Mouse (Mus musculus): ENCODE data around the gene C9. TPM values are rescaled to one million over a fixed set of nuclear protein-coding genes. Genes with fewer than 3 reads are reported as not detected.
A peak's percentile ranks its signal among the peaks of the same experiment; 100 is the strongest.

The C9 gene
- total and polyA plus RNA-seq, 3 experiments: 1.6 TPM; not detected in 2

DNA sequence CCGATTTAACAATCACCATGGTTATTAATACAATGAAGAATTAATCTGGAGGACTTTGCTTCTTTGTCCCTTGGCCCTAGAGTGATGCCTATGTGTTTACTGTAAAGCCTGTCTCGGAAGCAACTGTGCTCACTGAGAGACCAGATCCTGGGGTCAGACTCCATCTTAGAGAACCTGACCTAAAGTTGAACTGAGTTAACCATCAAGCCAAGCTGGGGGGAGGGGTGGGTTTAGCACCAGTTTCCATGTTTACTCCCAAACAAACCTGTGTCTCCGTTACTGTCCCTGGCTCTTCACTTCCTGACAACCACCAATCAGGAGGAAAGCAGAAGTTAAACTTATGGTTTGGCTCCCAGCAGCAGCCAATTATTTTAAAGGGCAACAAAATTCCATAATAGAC lies 38.4 kb downstream of the C9 start:
- DNase-seq: no peak

GRCm38 (mm10) chr15:6492386-6492785 lies 47.3 kb downstream of the C9 start:
- DNase-seq: peak; percentile 17

- no peak for DNase-seq
Measured at GRCm38 (mm10) chr15:6498396-6499070, 53.4 kb downstream of the C9 start.

DNA sequence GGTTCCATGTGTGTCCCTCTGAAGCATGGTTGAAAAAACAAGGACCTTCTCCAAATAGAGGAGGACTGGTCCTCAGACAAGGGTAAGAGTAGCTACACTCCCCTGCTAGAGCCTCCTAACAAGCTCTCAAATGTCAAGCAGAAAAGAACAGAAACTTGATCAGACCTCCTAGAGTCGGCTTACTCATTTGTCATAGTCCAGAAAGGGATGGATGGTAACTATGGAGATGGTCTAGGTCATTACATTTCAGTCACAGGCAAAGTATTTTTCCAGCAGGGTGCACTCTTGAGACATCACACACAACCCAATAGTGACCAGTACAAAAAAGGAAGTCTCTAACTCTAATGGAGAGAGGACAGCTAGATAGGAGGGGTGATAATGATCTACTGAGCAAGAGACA lies 55.7 kb downstream of the C9 start:
- peak; percentile 46 for DNase-seq

GRCm38 (mm10) chr15:6517525-6517924 lies 72.4 kb downstream of the C9 start:
- DNase-seq: no peak

DNA sequence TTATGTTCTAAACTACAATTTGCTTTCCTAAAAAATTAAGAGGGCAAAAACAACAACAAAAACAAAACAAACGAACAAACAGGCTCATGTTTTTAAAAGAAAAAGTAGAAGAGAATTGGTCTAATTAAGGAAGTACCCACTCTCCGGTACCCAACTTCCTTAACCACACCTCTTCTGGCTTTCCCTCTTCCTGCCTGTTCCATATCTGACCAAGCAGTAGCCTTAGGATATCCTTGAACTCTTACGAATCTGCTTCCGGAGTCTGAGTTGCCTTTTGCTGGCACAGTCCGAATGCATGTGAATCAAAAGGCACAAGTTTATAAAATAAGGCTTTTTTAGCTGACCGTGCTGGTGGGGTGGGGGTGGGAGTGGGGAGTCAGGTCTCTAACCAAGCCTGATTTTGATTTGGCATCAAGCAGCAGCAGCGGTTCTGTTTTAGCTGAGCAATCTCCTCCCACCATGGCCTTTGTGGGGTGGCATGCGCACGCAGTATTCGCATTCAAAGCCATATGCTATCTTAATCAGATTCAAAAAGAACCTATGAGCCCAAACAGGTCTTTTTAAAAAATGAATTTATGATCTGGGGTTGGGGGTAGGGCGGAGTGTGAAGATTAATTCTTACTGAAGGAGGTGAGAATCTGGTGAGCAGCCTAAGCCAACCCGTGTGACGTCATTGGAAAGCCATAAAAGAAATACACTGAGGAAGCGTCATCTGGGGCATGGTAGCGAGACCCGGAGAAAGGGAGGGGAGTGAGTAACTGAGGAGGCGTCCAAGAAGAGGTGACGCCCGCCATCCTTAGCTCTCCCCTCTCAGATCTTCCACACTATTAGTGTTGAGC lies 74.5 kb downstream of the C9 start:
- no peak for DNase-seq

GRCm38 (mm10) chr15:6520505-6521155 lies 75.5 kb downstream of the C9 start:
- no peak for DNase-seq

DNA sequence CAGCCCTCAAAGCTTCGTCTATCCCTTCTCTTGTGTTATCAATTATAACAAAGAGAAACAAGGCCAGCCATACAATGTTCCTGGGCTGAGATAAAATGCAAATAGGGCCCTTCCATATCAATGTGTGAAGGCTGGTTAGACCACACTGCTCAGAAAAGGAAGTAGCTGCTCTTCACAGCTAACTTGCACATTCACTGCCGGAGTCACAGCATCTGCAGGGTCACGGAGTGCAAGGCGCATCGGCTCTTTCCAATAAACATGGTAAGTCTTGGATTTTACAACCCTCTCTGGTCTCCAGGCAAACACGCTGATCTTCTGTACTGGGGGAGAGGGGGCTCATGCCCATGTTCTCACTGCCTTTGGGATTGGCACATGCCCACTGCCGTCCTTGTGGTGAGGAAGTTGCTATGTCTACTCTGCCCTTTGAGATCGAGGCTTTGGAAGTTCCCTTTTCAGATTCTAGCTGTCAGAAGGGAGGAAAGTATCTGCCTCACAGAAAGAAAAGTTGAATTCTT lies 77.6 kb downstream of the C9 start, which contains the start of gene Fyb:
TSS of gene Fyb (plus strand) at position 201 of the 515 bp plus-strand sequence.
- DNase-seq: no peak

- DNase-seq: no peak
Measured at GRCm38 (mm10) chr15:6524801-6525200, 79.7 kb downstream of the C9 start.

GRCm38 (mm10) chr15:6525386-6525785 lies 80.3 kb downstream of the C9 start:
- DNase-seq: no peak

DNA sequence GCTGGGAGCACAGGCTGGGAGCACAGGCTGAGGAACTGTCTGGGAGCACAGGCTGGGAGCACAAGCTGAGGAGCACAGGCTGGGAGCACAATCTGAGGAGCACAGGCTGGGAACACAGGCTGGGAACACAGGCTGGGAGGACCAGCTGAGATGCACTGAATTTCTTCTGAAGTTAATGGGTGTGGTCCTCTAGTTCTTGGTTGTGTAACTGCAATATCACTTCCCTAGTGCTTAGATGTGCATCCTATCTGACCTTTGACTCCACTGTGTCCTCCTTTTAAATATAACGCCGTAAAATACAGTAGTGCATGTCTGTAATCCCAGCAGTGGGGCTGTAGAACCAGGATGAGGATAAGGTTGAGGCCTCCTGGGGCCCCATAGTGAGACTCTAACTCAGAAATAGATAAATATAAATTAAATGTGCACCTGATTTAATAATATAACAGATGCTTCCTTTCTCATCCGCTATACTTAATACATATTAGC lies 88.8 kb downstream of the C9 start:
- no peak for DNase-seq

DNA sequence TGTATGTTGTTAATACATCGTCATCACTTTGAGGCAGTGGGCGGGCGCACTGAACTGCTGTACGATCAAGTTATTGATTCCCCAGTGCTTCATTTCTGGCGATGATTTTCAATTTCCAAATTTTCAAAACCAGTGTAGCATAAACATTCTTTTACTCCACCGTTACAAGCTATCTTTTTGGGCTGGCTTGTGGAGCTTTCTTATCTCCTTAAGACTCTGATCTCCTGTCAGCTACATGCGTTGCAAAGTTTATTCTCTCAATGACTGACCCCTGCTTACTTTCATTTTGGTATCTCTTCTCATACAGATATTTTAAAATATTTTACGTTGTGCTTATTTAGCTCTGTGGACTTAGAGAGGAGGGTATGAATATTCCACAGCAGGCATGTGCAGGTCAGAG lies 89.5 kb downstream of the C9 start:
- DNase-seq: no peak

- DNase-seq: peak; percentile 40
Measured at GRCm38 (mm10) chr15:6539639-6540338, 94.7 kb downstream of the C9 start.

Other genes with a start within 250 kb of the C9 start
- gene Dab2, start 145.5 kb upstream of the C9 start, total RNA-seq (2021): 100 to 1,000 TPM; 358 to 479 TPM
- gene Dab2, start 145.5 kb upstream of the C9 start, polyA plus RNA-seq (2012; rRNA removed): 127 and 180 TPM in 2 replicates
- gene Fyb, start 77.5 kb downstream of the C9 start, total RNA-seq (2021): 10 to 100 TPM; 41.2 to 44.7 TPM
- 338 and 482 TPM in 2 replicates for gene Fyb, start 77.5 kb downstream of the C9 start, polyA plus RNA-seq (2012; rRNA removed)

All from adrenal gland, adult 2 months (tissue).